Mouse (Mus musculus) limb, embryonic 14.5 days (tissue): ENCODE data around the gene Birc6. TPM values are rescaled to one million over a fixed set of nuclear protein-coding genes. Genes with fewer than 3 reads are reported as not detected.
"Not testable (repeated sequence)": the region's sequence is repeated elsewhere in the genome, so short reads cannot be mapped to it uniquely, and the experiment has no call there.

ENCODE experiments used
- ATAC-seq: fragments of 200-750 bp; cut with Nextera tagmentation; 2 replicates; pipeline ENCODE4 v1.8.0; 2017; ENCODE audit warnings: low read depth, moderate number of reproducible peaks, moderate TSS enrichment; ENCODE audit not compliant: low FRiP score
- DNase-seq: peaks from one replicate; pipeline ENCODE4 v3.0.0-alpha.2; 2015; ENCODE audit warnings: low spot score
- H3K27ac ChIP-seq: fragments of 300-500 bp; sonication (generic); replicated peaks from 2 replicates; pipeline ENCODE4 v1.5.1; 2014; ENCODE audit warnings: low read depth, mild to moderate bottlenecking, low read length, moderate library complexity, mixed read lengths
- H3K27me3 ChIP-seq: fragments of 300-500 bp; sonication (generic); 2 replicates; pipeline ENCODE4 v1.6.1; 2014; ENCODE audit warnings: low read length, mixed read lengths; ENCODE audit not compliant: control insufficient read depth, insufficient read depth
- H3K36me3 ChIP-seq: fragments of 300-500 bp; sonication (generic); 2 replicates; pipeline ENCODE4 v1.6.1; 2014; ENCODE audit warnings: mild to moderate bottlenecking, low read length, moderate library complexity, mixed read lengths; ENCODE audit not compliant: control insufficient read depth, insufficient read depth
- H3K4me1 ChIP-seq: fragments of 300-500 bp; sonication (generic); 2 replicates; pipeline ENCODE4 v1.6.1; 2014; ENCODE audit warnings: antibody characterized with exemption, low read length, mixed read lengths; ENCODE audit not compliant: control insufficient read depth, insufficient read depth
- H3K4me2 ChIP-seq: fragments of 300-500 bp; sonication (generic); replicated peaks from 2 replicates; pipeline ENCODE4 v1.6.1; 2014; ENCODE audit warnings: low read depth, mild to moderate bottlenecking, low read length, moderate library complexity; ENCODE audit not compliant: severe bottlenecking
- H3K4me3 ChIP-seq: fragments of 300-500 bp; sonication (generic); replicated peaks from 2 replicates; pipeline ENCODE4 v1.5.1; 2014; ENCODE audit warnings: low read length
- H3K9ac ChIP-seq: fragments of 300-500 bp; sonication (generic); 2 replicates; pipeline ENCODE4 v1.6.1; 2014; ENCODE audit warnings: mild to moderate bottlenecking, low read depth, low read length, moderate library complexity; ENCODE audit not compliant: severe bottlenecking
- H3K9me3 ChIP-seq: fragments of 300-500 bp; sonication (generic); 2 replicates; pipeline ENCODE4 v1.6.1; 2016; ENCODE audit warnings: low read length; ENCODE audit not compliant: control insufficient read depth
- POLR2A ChIP-seq: fragments of 200-500 bp; IDR thresholded peaks from 2 replicates; pipeline ENCODE4 v1.8.0; 2012; ENCODE audit warnings: inconsistent platforms, mild to moderate bottlenecking, moderate library complexity, borderline replicate concordance; ENCODE audit not compliant: insufficient read depth, insufficient read length; ENCODE audit errors: extremely low read depth
- WGBS: fragments of 180-500 bp; shearing (Covaris S2); extraction: QIAGEN DNeasy Blood & Tissue Kit; methylation state at CpG from one replicate; pipeline ENCODE4 v1.1.7; 2014; 5-methylcytosine and 5-hydroxymethylcytosine counted together
- polyA plus RNA-seq, 2 experiments: library from polyadenylated mRNA; depleted of rRNA in 1 of 2; stranded (reverse) in 1 of 2; unstranded in 1 of 2; fragments of >200 nt; fragmentation: Nextera tagmentation in 1 of 2; extraction: Ambion mirVana in 1 of 2; gene quantifications; 2 replicates each; pipeline versions ENCODE4 v1.2.1 to v1.2.3; 2012 to 2014

Gene Birc6
- polyA plus RNA-seq, 2 experiments, result 87.3 to 96.5 TPM

DNA sequence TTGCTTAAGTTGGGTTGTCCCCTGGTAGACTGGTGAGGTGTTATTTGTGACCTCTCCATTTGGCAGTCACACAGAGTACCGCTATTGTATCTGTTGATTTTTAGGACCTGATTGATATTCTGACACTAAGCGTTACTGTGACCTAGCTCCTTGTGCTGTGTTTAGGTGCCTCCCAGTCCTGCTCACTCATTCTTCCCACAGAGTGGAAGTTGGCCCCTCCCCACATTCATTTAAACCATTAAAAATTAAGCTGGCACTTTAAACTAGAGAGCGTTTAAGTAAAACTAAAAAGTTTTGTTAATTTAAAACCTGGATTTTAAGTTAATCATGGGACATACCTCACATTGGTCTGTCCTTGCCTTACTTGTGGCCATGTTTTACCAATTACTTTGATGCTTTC is 156.8 kb downstream of the Birc6 start:
- Histone ChIP-seq H3K4me3 (no peak overlapping the region), H3K9me3 (no peaks in the 10 kb centered on the region), H3K36me3 (peaks cover 36% of the 10 kb centered on the region), H3K27me3 (no peaks in the 10 kb centered on the region), H3K4me1 (no peaks in the 10 kb centered on the region), H3K9ac (no peak overlapping the region), H3K27ac (no peak overlapping the region), H3K4me2 (no peak overlapping the region)
- ATAC-seq, result no peak
- DNase-seq, result no peak
- WGBS, result 87% methylated on average over 3 of the region's 3 CpGs
- no peak for TF ChIP-seq POLR2A

DNA sequence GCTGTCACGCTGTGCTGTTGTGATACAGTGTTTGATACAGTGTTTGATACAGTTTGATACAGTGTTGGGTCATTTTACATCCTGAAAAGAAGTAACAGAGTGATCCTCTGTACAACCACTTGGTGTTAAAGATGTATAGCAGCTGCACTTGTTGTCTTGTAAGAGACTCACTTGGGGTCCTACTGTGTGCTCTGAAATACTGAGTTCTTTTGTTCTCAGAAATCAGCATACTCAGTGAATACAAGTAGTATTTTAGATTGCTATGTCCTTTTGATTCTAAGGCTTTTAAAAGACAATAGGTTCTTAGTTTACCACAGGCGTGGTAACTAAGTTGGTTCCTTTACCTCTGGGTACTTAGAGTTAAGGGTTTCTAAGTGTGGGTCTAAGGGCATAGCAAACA is 160.5 kb downstream of the Birc6 start:
- Histone ChIP-seq H3K4me2 (no peak overlapping the region), H3K9ac (no peak overlapping the region), H3K9me3 (no peaks in the 10 kb centered on the region), H3K4me3 (no peak overlapping the region), H3K27me3 (no peaks in the 10 kb centered on the region), H3K36me3 (peaks cover 51% of the 10 kb centered on the region), H3K27ac (no peak overlapping the region), H3K4me1 (no peaks in the 10 kb centered on the region)
- WGBS, result 97% methylated on average over 2 of the region's 2 CpGs
- no peak for DNase-seq
- no peak for TF ChIP-seq POLR2A
- ATAC-seq, result no peak

DNA sequence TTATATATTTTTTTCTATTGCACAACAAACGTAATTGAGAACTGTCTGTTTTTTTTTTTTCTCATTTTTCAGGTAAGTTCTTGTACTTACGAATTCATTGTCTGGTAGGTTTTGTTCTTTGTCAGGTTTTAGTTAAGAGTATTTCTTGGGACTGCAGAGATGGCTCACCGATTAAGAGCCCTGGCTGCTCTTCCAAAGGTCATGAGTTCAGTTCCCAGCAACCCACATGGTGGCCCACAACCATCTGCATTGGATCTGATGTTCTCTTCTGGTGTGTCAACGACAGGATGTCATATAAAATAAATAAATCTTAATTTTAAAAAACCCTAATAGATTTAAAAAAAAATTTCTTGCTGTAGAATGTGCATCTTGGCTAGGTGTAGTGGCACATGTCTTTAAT is 161.3 kb downstream of the Birc6 start:
- ATAC-seq (no peak), DNase-seq (no peak)
- WGBS, result 90% methylated on average over 4 of the region's 4 CpGs
- H3K27me3 ChIP-seq, result no peaks in the 10 kb centered on the region
- H3K27ac ChIP-seq, result no peak overlapping the region
- H3K36me3 ChIP-seq, result peaks cover 54% of the 10 kb centered on the region
- no peak overlapping the region for H3K4me2 ChIP-seq
- no peaks in the 10 kb centered on the region for H3K4me1 ChIP-seq
- H3K9ac ChIP-seq, result no peak overlapping the region
- no peak for TF ChIP-seq POLR2A
- no peak overlapping the region for H3K4me3 ChIP-seq
- H3K9me3 ChIP-seq, result no peaks in the 10 kb centered on the region

DNA sequence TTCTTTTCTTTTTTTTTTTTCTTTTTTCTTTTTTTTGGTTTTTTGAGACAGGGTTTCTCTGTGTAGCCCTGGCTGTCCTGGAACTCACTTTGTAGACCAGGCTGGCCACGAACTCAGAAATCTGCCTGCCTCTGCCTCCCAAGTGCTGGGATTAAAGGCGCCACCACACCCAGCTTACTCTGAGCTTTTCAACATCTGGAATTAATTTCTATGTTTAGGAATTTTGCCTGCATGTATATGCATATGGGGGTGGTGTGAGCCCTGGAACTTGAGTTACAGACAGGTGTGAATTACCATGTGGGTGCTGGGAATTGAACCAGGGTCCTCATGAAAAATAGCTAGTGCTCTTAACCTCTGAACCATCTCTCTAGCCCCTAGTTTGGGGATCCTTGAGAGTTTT is 173.6 kb downstream of the Birc6 start:
- H3K9me3 ChIP-seq, H3K4me3 ChIP-seq, H3K4me1 ChIP-seq, ATAC-seq, H3K9ac ChIP-seq, H3K27me3 ChIP-seq, H3K4me2 ChIP-seq, H3K27ac ChIP-seq, DNase-seq: not testable (repeated sequence)
- peaks cover 65% of the 10 kb centered on the region for H3K36me3 ChIP-seq
- 98% methylated on average over 2 of the region's 2 CpGs for WGBS

DNA sequence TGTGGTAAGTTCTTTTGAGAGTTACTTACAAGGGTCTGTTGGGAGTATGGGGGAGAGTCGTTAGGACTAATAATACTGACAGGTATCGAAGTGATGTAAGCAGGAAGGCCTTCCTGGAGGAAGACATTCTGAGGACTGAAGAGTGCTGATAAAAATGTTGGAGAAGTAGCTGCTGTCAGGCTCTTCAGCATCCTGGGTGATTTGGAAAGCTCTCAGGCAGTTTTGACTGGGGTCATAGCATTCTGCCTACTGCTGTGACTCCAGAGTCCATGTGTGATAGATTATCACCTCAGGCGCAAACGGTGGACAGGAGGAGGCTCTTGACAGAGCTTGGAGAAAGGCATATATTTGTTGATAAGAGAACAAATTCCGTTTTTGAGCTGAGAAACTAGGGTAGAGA is 177.4 kb downstream of the Birc6 start:
- H3K4me2 ChIP-seq, result no peak overlapping the region
- WGBS, result 79% methylated on average over 5 of the region's 5 CpGs

DNA sequence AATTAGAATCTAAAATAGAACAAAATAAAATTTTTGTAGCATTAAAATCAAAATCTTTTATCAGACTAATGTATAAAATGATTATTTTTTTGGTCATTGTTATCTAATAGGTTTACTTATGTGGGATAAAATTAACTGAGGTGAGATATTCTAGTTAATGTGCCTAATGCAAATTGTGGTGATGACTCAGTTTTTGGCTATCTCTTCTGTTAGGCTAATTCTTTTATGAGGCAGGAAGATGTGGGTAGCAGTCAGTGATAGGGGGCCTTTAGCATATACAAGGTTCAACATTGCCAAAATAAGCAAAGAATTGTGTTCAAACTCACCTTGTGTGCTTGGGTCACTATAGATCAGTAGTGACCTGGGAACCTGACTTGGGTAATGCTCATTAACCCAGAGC is 178.5 kb downstream of the Birc6 start:
- Histone ChIP-seq H3K27me3 (no peaks in the 10 kb centered on the region), H3K4me1 (0 out of 2 replicates have a peak, but pooled peaks cover 2% of the 10 kb centered on the region), H3K9me3 (no peaks in the 10 kb centered on the region), H3K9ac (no peak overlapping the region), H3K27ac (no peak overlapping the region), H3K4me3 (no peak overlapping the region), H3K4me2 (no peak overlapping the region), H3K36me3 (peaks cover 16% of the 10 kb centered on the region)
- DNase-seq (no peak), ATAC-seq (no peak)
- TF ChIP-seq POLR2A, result no peak

More for the DNA sequence above, 177.4 kb downstream of the Birc6 start:
- Histone ChIP-seq H3K27ac (no peak overlapping the region), H3K4me1 (no peaks in the 10 kb centered on the region), H3K9ac (no peak overlapping the region), H3K36me3 (peaks cover 27% of the 10 kb centered on the region), H3K4me3 (no peak overlapping the region), H3K27me3 (no peaks in the 10 kb centered on the region), H3K9me3 (no peaks in the 10 kb centered on the region)
- ATAC-seq (no peak), DNase-seq (no peak)
- TF ChIP-seq POLR2A, result no peak
